23 mouse cellular contexts compared by ENCODE assay signal in genomic region chr5:38692859-38693258, GRCm38 (mm10).
"Had no signal": no experiment of that assay in that cellular context is flagged by ENCODE, and none has a peak within 500 bp of the region (broad histone marks: within the 10 kb centered on the region; RNA-seq: fewer than 3 reads in every experiment).

No protein-coding gene starts in this region.

- H3K27me3 ChIP-seq: heart, embryonic 12.5 days; hindbrain, embryonic 12.5 days; intestine, embryonic 15.5 days; limb, embryonic 12.5 days; liver, embryonic 13.5 days had no signal

- ATAC-seq: forebrain, postnatal 0 days; hindbrain, embryonic 16.5 days; inflammation-experienced regulatory T-cells, adult 6 months; intestine, embryonic 15.5 days; intestine, postnatal 0 days had no signal

- H3K9ac ChIP-seq: forebrain, postnatal 0 days; heart, embryonic 12.5 days; hindbrain, embryonic 12.5 days; hindbrain, embryonic 14.5 days; intestine, embryonic 15.5 days; limb, embryonic 12.5 days; liver, embryonic 13.5 days had no signal

- H3K4me2 ChIP-seq: heart, embryonic 12.5 days; hindbrain, embryonic 12.5 days; hindbrain, embryonic 14.5 days; intestine, embryonic 15.5 days; limb, embryonic 12.5 days; liver, embryonic 13.5 days had no signal

- H3K4me1 ChIP-seq: heart, embryonic 10.5 days; heart, embryonic 12.5 days; hindbrain, embryonic 12.5 days; intestine, embryonic 15.5 days; limb, embryonic 12.5 days; liver, embryonic 13.5 days had no signal

- DNase-seq: forebrain, postnatal 0 days; gastrocnemius, postnatal 25 days; heart, adult 18-20 months; heart, postnatal 10 days; heart, postnatal 4 days; kidney, adult 18-20 months; kidney, postnatal 14 days; kidney, postnatal 4 days; liver, embryonic 13.5 days had no signal

- H3K4me3 ChIP-seq: heart, embryonic 10.5 days; heart, embryonic 12.5 days; hindbrain, embryonic 10.5 days; hindbrain, embryonic 12.5 days; intestine, embryonic 15.5 days; layer of hippocampus, adult 2 months; left cerebral cortex, adult 2 months; limb, embryonic 10.5 days; limb, embryonic 12.5 days; liver, embryonic 13.5 days had no signal

- H3K9me3 ChIP-seq: heart, embryonic 10.5 days; heart, embryonic 12.5 days; hindbrain, embryonic 10.5 days; hindbrain, embryonic 12.5 days; intestine, embryonic 15.5 days; limb, embryonic 10.5 days; limb, embryonic 12.5 days; liver, embryonic 13.5 days had no signal

- H3K36me3 ChIP-seq: heart, embryonic 10.5 days; heart, embryonic 12.5 days; hindbrain, embryonic 10.5 days; hindbrain, embryonic 12.5 days; intestine, embryonic 15.5 days; limb, embryonic 10.5 days; limb, embryonic 12.5 days; liver, embryonic 13.5 days had no signal

- H3K27ac ChIP-seq: heart, embryonic 10.5 days; hindbrain, embryonic 10.5 days; hindbrain, embryonic 12.5 days; hindbrain, embryonic 14.5 days; intestine, embryonic 15.5 days; kidney, postnatal 0 days; layer of hippocampus, adult 2 months; left cerebral cortex, adult 2 months; limb, embryonic 10.5 days; limb, embryonic 12.5 days; liver, embryonic 13.5 days had no signal
